Mouse (Mus musculus): ENCODE results near the gene Gm28539. TPM values are rescaled to one million over a fixed set of nuclear protein-coding genes. Genes with fewer than 3 reads are reported as not detected.

Gene Gm28539
- polyA plus RNA-seq (2015; fragmentation: Nextera tagmentation; extraction: Ambion mirVana) = not detected in 2 replicates

GRCm38 (mm10) chr16:18836468-18837208, at the start of gene Gm28539, which contains the start of gene 2510002D24Rik:
Gm28539 (plus strand) TSS chr16:18836584.
2510002D24Rik (plus strand) TSS chr16:18836578.
- DNase-seq (ENCODE audit: low spot score) = peak; percentile 92

- no peak for DNase-seq (ENCODE audit: low spot score)
Measured at GRCm38 (mm10) chr16:18786652-18787051, 49.7 kb upstream of the Gm28539 start.

GRCm38 (mm10) chr16:18788627-18789406, 47.6 kb upstream of the Gm28539 start:
- DNase-seq (ENCODE audit: low spot score) = no peak

GRCm38 (mm10) chr16:18795223-18795899, 41.0 kb upstream of the Gm28539 start:
- DNase-seq (ENCODE audit: low spot score) = no peak

- no peak for DNase-seq (ENCODE audit: low spot score)
Measured at GRCm38 (mm10) chr16:18796645-18797044, 39.7 kb upstream of the Gm28539 start.

- DNase-seq (ENCODE audit: low spot score) = no peak
Measured at GRCm38 (mm10) chr16:18798151-18798550, 38.2 kb upstream of the Gm28539 start.

- no peak for DNase-seq (ENCODE audit: low spot score)
Measured at GRCm38 (mm10) chr16:18798841-18799240, 37.5 kb upstream of the Gm28539 start.

GRCm38 (mm10) chr16:18805746-18806145, 30.6 kb upstream of the Gm28539 start:
- no peak for DNase-seq (ENCODE audit: low spot score)

GRCm38 (mm10) chr16:18809001-18809400, 27.4 kb upstream of the Gm28539 start:
- DNase-seq (ENCODE audit: low spot score) = no peak

- DNase-seq (ENCODE audit: low spot score) = no peak
Measured at GRCm38 (mm10) chr16:18811032-18811431, 25.4 kb upstream of the Gm28539 start.

GRCm38 (mm10) chr16:18811468-18812384, 24.7 kb upstream of the Gm28539 start, which contains the start of the genes Ufd1 and Cdc45:
Ufd1 (plus strand) TSS chr16:18811779.
Cdc45 (minus strand) TSS chr16:18811987.
- DNase-seq (ENCODE audit: low spot score) = peak; percentile 93

- no peak for DNase-seq (ENCODE audit: low spot score)
Measured at GRCm38 (mm10) chr16:18812385-18812910, 23.9 kb upstream of the Gm28539 start.

- no peak for DNase-seq (ENCODE audit: low spot score)
Measured at GRCm38 (mm10) chr16:18822356-18822755, 14.0 kb upstream of the Gm28539 start.

- DNase-seq (ENCODE audit: low spot score) = no peak
Measured at GRCm38 (mm10) chr16:18822925-18823324, 13.5 kb upstream of the Gm28539 start.

GRCm38 (mm10) chr16:18828630-18829029, 7.8 kb upstream of the Gm28539 start:
- no peak for DNase-seq (ENCODE audit: low spot score)

- no peak for DNase-seq (ENCODE audit: low spot score)
Measured at GRCm38 (mm10) chr16:18829102-18829501, 7.3 kb upstream of the Gm28539 start.

- no peak for DNase-seq (ENCODE audit: low spot score)
Measured at GRCm38 (mm10) chr16:18833486-18833885, 2.9 kb upstream of the Gm28539 start.

- no peak for DNase-seq (ENCODE audit: low spot score)
Measured at GRCm38 (mm10) chr16:18836073-18836467, 314 bp upstream of the Gm28539 start.

- DNase-seq (ENCODE audit: low spot score) = no peak
Measured at GRCm38 (mm10) chr16:18838346-18838745, 2.0 kb downstream of the Gm28539 start.

GRCm38 (mm10) chr16:18846301-18846820, 10.0 kb downstream of the Gm28539 start:
- DNase-seq (ENCODE audit: low spot score) = no peak
